Mouse (Mus musculus) kidney, embryonic 14.5 days (tissue): ENCODE data around the gene Cnih3. TPM values are rescaled to one million over a fixed set of nuclear protein-coding genes. Genes with fewer than 3 reads are reported as not detected.

ENCODE experiments used
- ATAC-seq: fragments of 200-750 bp; cut with Nextera tagmentation; 2 replicates; pipeline ENCODE4 v1.8.0; 2017; ENCODE audit warnings: moderate number of reproducible peaks, mild to moderate bottlenecking, moderate TSS enrichment, moderate library complexity; ENCODE audit not compliant: low FRiP score, low TSS enrichment
- H3K27ac ChIP-seq: fragments of 300-500 bp; sonication (generic); 2 replicates; pipeline ENCODE4 v1.5.1; 2014; ENCODE audit warnings: low read depth, mild to moderate bottlenecking, low read length, moderate library complexity, mixed read lengths
- H3K27me3 ChIP-seq: fragments of 300-500 bp; sonication (generic); 2 replicates; pipeline ENCODE4 v1.6.1; 2014; ENCODE audit warnings: mild to moderate bottlenecking, low read length; ENCODE audit not compliant: control insufficient read depth, insufficient read depth
- H3K36me3 ChIP-seq: fragments of 300-500 bp; sonication (generic); 2 replicates; pipeline ENCODE4 v1.6.1; 2014; ENCODE audit warnings: low read length, mixed read lengths; ENCODE audit not compliant: control insufficient read depth, insufficient read depth
- H3K4me1 ChIP-seq: fragments of 300-500 bp; sonication (generic); 2 replicates; pipeline ENCODE4 v1.6.1; 2014; ENCODE audit warnings: low read length, mixed read lengths; ENCODE audit not compliant: control insufficient read depth, insufficient read depth
- H3K4me2 ChIP-seq: fragments of 300-500 bp; sonication (generic); replicated peaks from 2 replicates; pipeline ENCODE4 v1.6.1; 2014; ENCODE audit warnings: low read depth, mild to moderate bottlenecking, low read length
- H3K4me3 ChIP-seq: fragments of 300-500 bp; sonication (generic); 2 replicates; pipeline ENCODE4 v1.5.1; 2014; ENCODE audit warnings: mild to moderate bottlenecking, low read length
- H3K9ac ChIP-seq: fragments of 300-500 bp; sonication (generic); 2 replicates; pipeline ENCODE4 v1.6.1; 2014; ENCODE audit warnings: low read depth, mild to moderate bottlenecking, low read length, moderate library complexity
- H3K9me3 ChIP-seq: fragments of 300-500 bp; sonication (generic); 2 replicates; pipeline ENCODE4 v1.6.1; 2016; ENCODE audit warnings: low read length; ENCODE audit not compliant: control insufficient read depth
- WGBS: fragments of 180-500 bp; shearing (Covaris S2); extraction: QIAGEN DNeasy Blood & Tissue Kit; methylation state at CpG from one replicate; pipeline ENCODE4 v1.1.7; 2014; 5-methylcytosine and 5-hydroxymethylcytosine counted together
- polyA plus RNA-seq: library from polyadenylated mRNA; unstranded; fragments of >200 nt; fragmentation: Nextera tagmentation; extraction: Ambion mirVana; gene quantifications from 2 replicates; pipeline ENCODE4 v1.2.1, GENCODE M21; 2014

Gene Cnih3
- polyA plus RNA-seq, 1 experiment from 2014 or later = not detected

DNA sequence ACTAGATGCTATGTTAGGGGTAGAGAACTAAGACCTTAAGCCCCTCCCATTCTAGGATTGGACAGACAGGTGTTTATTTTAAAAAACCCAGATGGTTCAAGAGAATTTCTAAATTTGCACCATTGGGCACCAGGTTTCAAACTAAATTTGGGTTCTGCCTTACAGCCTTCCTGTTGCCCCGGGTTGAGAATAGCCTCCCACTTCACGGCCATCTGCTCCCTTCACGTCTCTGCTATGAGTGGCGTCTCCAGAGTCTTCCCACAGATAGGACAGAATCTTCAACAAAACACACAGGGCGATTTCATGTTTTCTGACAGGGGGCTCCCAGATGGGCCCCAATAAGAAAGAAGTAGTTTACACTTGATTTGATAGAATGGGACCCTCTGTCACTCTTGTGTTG is 31.3 kb upstream of the Cnih3 start:
- no peak overlapping the region for H3K27ac ChIP-seq
- no peak overlapping the region for H3K9ac ChIP-seq
- H3K27me3 ChIP-seq = no peaks in the 10 kb centered on the region
- WGBS = 95% methylated on average over 5 of the region's 5 CpGs
- no peaks in the 10 kb centered on the region for H3K4me1 ChIP-seq
- no peak overlapping the region for H3K4me2 ChIP-seq
- ATAC-seq = no peak
- no peak overlapping the region for H3K4me3 ChIP-seq
- H3K36me3 ChIP-seq = no peaks in the 10 kb centered on the region
- no peaks in the 10 kb centered on the region for H3K9me3 ChIP-seq

DNA sequence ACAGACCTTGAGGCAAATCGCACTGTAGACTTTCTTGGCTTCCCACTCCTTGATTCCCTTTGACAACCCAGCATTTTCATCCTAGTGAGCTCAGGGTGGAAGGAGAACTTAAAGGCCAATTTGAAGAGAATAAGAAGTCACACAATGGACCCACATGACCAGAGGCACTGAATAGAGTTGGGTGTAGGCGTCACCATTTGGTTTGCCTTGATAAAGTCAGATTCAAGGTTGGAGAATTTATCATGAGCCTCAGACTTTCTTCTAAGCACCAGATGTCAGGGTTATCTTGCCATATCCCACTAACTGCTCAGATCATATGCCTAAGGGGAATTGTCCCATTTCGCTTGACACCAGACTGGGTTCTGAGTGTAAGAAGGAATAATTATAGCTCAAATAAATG is 29.3 kb upstream of the Cnih3 start:
- WGBS = 92% methylated on average over 3 of the region's 3 CpGs
- no peaks in the 10 kb centered on the region for H3K4me1 ChIP-seq
- H3K27me3 ChIP-seq = no peaks in the 10 kb centered on the region
- H3K9me3 ChIP-seq = no peaks in the 10 kb centered on the region
- no peak overlapping the region for H3K4me3 ChIP-seq
- no peak overlapping the region for H3K4me2 ChIP-seq
- no peak overlapping the region for H3K27ac ChIP-seq
- H3K36me3 ChIP-seq = no peaks in the 10 kb centered on the region
- no peak overlapping the region for H3K9ac ChIP-seq
- no peak for ATAC-seq

DNA sequence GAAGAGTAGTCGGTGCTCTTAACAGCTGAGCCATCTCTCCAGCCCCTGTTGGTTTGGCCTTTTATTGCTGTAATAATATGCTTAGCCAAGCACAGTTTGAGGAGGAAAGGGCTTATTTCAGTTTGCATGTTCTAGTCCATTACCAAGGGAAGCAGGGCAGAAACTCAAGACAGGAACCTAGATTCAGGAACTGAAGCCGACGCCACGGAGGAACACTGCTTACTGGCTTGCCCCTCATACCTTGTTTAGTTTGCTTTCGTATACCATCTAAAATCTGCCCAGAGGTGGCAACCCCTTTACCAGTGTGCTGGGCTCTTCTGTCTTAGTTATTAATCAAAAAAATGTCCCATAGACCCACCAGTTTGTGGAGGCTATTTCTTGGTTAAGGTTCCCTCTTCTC is 25.3 kb upstream of the Cnih3 start:
- ATAC-seq = no peak
- no peak overlapping the region for H3K4me2 ChIP-seq

DNA sequence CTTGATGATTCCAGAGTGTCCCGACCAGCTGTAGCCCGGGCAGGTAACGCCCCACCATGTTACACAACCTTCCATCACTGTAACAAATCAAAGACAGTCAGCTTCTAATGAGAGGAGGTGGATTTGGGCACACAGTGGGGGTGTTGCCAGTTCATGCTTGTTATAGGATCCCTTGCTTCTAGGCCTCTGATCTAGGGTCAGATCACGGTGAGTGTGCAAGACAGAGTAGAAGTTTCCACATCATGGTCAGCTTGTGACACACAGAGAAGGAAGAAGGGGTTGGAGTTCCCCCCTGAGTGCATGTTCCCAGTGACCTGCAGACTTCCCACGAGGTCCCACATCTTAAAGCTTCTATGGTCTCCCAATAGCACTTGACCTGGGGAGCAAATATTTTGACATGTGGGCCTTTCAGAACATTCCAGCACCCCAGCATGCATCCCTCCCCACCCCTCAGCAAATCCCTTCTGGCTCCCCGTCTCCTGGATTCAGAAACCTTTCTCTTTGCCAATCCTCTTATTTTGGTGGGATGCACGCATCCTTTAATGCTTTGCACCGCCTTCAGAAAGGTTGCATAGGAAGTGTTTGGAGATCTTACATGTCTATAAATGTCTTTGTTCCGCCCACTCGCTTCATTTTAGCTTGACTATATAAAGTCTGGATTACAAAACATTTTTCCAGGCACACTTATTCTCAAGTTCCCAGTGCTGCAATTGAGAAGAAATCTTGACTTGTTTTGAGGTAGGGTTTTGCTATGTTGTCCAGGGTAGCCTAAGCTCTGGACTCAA is 24.6 kb upstream of the Cnih3 start:
- WGBS = 85% methylated on average over 10 of the region's 10 CpGs
- Histone ChIP-seq H3K27ac (no peak overlapping the region), H3K4me3 (no peak overlapping the region), H3K4me2 (no peak overlapping the region), H3K9ac (no peak overlapping the region), H3K27me3 (no peaks in the 10 kb centered on the region), H3K9me3 (no peaks in the 10 kb centered on the region), H3K36me3 (no peaks in the 10 kb centered on the region), H3K4me1 (no peaks in the 10 kb centered on the region)
- no peak for ATAC-seq

More for the DNA sequence above, 25.3 kb upstream of the Cnih3 start:
- 93% methylated on average over 5 of the region's 5 CpGs for WGBS
- no peak overlapping the region for H3K4me3 ChIP-seq
- H3K27ac ChIP-seq = no peak overlapping the region
- H3K9me3 ChIP-seq = no peaks in the 10 kb centered on the region
- no peaks in the 10 kb centered on the region for H3K4me1 ChIP-seq
- H3K9ac ChIP-seq = no peak overlapping the region
- H3K36me3 ChIP-seq = no peaks in the 10 kb centered on the region
- H3K27me3 ChIP-seq = no peaks in the 10 kb centered on the region

DNA sequence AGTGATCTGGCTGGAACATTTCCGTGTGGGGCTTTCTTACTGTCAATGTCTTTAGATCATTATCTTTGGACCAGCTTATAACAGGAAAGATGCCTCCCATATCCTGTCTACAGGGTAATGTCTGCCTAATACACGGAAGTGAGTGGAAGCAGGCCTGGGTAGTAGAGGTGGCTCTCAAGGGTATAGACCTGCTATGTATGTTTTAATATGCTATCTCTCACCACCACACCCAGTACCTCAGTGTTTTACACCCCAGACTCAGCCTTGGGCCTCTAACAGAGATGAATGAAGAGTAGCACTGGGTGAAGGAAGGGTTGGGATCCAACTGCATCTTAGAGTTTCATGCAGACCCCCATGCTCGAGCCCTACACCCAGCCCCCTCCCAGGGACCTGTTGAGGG is 23.3 kb upstream of the Cnih3 start:
- H3K4me1 ChIP-seq = no peaks in the 10 kb centered on the region
- no peak overlapping the region for H3K27ac ChIP-seq
- H3K36me3 ChIP-seq = no peaks in the 10 kb centered on the region
- H3K9me3 ChIP-seq = no peaks in the 10 kb centered on the region
- ATAC-seq = no peak
- H3K4me3 ChIP-seq = no peak overlapping the region
- WGBS = 64% methylated on average over 3 of the region's 3 CpGs
- no peak overlapping the region for H3K4me2 ChIP-seq
- H3K9ac ChIP-seq = no peak overlapping the region
- no peaks in the 10 kb centered on the region for H3K27me3 ChIP-seq

DNA sequence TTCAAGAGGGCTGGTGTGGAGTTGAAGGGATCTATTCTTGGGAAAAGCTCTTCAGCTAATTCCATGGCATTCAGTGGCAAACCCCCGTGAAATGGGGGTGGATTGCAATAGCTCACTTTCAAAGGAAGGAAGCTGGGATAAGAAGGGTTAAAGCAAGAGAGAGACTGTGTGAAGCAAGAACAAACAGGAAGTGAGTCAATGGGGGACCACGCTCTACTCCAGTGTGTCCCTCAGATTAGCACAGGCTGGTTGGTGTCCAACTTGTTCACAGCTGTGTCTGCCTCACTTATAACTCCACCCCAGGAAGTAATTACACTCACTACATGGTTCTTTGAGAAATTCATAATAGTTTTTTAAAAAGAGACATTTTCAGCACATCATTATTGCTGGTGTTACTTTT is 19.8 kb upstream of the Cnih3 start:
- H3K4me1 ChIP-seq = no peaks in the 10 kb centered on the region
- no peak overlapping the region for H3K9ac ChIP-seq
- WGBS = 31% methylated on average over 2 of the region's 2 CpGs
- no peaks in the 10 kb centered on the region for H3K36me3 ChIP-seq
- H3K4me2 ChIP-seq = no peak overlapping the region
- ATAC-seq = no peak
- no peak overlapping the region for H3K4me3 ChIP-seq
- H3K27me3 ChIP-seq = no peaks in the 10 kb centered on the region
- peaks cover 3% of the 10 kb centered on the region; the same call in 1 of the 2 replicates for H3K9me3 ChIP-seq
- H3K27ac ChIP-seq = no peak overlapping the region

DNA sequence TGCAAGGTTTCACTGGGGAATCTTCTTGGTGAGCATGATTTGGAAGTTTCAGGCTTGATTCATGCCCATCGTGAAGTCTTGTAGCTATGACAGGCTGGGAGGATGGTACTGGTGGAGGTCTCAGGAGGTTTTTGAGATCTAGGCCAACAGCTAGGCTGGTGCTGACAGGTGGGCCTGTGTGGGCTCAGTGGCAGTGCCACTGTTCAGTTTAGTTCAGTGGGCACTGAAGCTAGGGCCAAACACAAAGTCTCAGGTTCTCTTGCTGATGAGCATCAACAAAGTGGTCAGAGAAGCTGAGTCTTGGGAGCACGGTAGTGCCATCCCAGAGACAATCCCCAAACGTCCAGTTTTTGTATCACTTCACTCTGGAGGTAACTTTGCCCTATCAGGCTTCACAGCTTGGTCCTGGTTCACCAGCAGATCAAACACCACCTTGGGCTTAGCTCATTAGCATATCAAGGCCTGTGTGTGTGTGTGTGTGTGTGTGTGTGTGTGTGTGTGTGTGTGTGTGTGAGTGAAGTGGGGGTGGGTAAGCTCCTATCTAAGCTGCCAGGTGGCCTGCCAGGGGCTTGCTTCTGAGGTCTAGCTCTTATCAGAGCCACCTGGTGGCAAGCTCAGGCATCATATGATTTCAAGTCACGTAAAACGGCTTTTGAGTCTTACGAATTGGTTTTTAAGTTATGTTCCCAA is 18.0 kb upstream of the Cnih3 start:
- H3K9me3 ChIP-seq = peaks cover 3% of the 10 kb centered on the region; the same call in 1 of the 2 replicates
- H3K36me3 ChIP-seq = no peaks in the 10 kb centered on the region
- no peaks in the 10 kb centered on the region for H3K4me1 ChIP-seq
- no peak overlapping the region for H3K27ac ChIP-seq
- WGBS = 95% methylated on average over 6 of the region's 6 CpGs
- no peak overlapping the region for H3K4me3 ChIP-seq
- ATAC-seq = no peak
- H3K27me3 ChIP-seq = no peaks in the 10 kb centered on the region
- no peak overlapping the region for H3K4me2 ChIP-seq
- no peak overlapping the region for H3K9ac ChIP-seq

DNA sequence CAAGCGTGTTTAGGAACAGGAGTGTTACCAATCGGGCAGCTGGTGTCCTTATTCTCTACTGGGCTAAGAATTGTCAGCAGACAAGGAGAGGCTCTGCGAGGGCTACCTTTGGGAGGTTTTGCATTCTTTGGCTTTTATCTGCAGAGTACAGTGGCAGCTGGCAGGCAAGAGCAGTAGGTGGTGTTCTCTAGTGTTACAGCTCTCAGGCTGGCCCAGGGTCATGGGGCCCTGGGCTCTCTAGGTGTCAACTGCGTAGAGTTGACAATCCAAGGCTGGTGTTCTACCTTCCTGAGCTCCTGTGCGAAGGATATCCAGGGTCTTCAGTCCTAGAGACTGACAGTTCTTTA is 17.4 kb upstream of the Cnih3 start:
- no peaks in the 10 kb centered on the region for H3K4me1 ChIP-seq
- H3K27me3 ChIP-seq = no peaks in the 10 kb centered on the region
- no peak for ATAC-seq
- no peaks in the 10 kb centered on the region for H3K36me3 ChIP-seq
- peaks cover 3% of the 10 kb centered on the region; the same call in 1 of the 2 replicates for H3K9me3 ChIP-seq
- H3K27ac ChIP-seq = no peak overlapping the region
- WGBS = 90% methylated on average over 5 of the region's 5 CpGs
- no peak overlapping the region for H3K9ac ChIP-seq
- H3K4me2 ChIP-seq = no peak overlapping the region
- H3K4me3 ChIP-seq = no peak overlapping the region

DNA sequence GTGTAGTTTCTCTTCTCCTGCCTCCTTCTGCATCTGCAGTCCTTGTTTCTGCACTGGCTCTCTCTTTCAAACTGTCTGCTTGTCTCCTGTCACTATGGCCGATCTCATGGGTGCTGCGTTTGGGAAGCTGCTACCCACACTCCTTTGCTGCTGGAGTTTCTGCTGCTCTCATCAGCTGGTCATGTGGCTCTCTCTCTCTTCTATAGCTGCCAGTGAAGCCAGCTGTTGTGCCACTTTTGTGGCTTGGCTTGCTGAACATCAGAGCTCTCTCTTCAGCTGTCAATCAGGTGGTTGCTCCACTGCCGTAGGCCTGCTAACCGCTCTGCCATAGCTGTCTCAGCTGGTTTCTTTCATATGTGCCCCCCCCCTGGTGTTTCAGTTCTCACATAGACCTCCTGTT is 17.0 kb upstream of the Cnih3 start:
- Histone ChIP-seq H3K4me2 (no peak overlapping the region), H3K4me3 (no peak overlapping the region), H3K9me3 (peaks cover 3% of the 10 kb centered on the region; the same call in 1 of the 2 replicates), H3K36me3 (no peaks in the 10 kb centered on the region), H3K27me3 (no peaks in the 10 kb centered on the region), H3K9ac (no peak overlapping the region), H3K27ac (no peak overlapping the region), H3K4me1 (no peaks in the 10 kb centered on the region)
- ATAC-seq = no peak
- WGBS = 90% methylated on average over 4 of the region's 4 CpGs
